Mouse (Mus musculus) heart, embryonic 11.5 days (tissue): ENCODE measurements around the gene Mlf2. TPM values are rescaled to one million over a fixed set of nuclear protein-coding genes. Genes with fewer than 3 reads are reported as not detected.

ENCODE experiments used
- ATAC-seq: fragments of 200-750 bp; cut with Nextera tagmentation; replicated peaks from 2 replicates; pipeline ENCODE4 v1.8.0; 2017; ENCODE audit warnings: moderate library complexity; ENCODE audit not compliant: insufficient number of reproducible peaks, low FRiP score, low TSS enrichment
- H3K27ac ChIP-seq: fragments of 300-500 bp; sonication (generic); 2 replicates; pipeline ENCODE4 v1.5.1; 2014; ENCODE audit warnings: mild to moderate bottlenecking, low read depth, low read length
- H3K27me3 ChIP-seq: fragments of 300-500 bp; sonication (generic); 2 replicates; pipeline ENCODE4 v1.6.1; 2014; ENCODE audit warnings: mild to moderate bottlenecking, low read length, mixed read lengths; ENCODE audit not compliant: control insufficient read depth, insufficient read depth
- H3K36me3 ChIP-seq: fragments of 300-500 bp; sonication (generic); 2 replicates; pipeline ENCODE4 v1.6.1; 2014; ENCODE audit warnings: mild to moderate bottlenecking, low read length, moderate library complexity, mixed read lengths; ENCODE audit not compliant: control insufficient read depth, insufficient read depth
- H3K4me1 ChIP-seq: fragments of 300-500 bp; sonication (generic); 2 replicates; pipeline ENCODE4 v1.6.1; 2014; ENCODE audit warnings: low read length; ENCODE audit not compliant: control insufficient read depth, insufficient read depth
- H3K4me2 ChIP-seq: fragments of 300-500 bp; sonication (generic); 2 replicates; pipeline ENCODE4 v1.6.1; 2014; ENCODE audit warnings: mild to moderate bottlenecking, moderate library complexity
- H3K4me3 ChIP-seq: fragments of 300-500 bp; sonication (generic); 2 replicates; pipeline ENCODE4 v1.5.1; 2014; ENCODE audit warnings: low read depth, low read length
- H3K9ac ChIP-seq: fragments of 300-500 bp; sonication (generic); 2 replicates; pipeline ENCODE4 v1.6.1; 2014; ENCODE audit warnings: mild to moderate bottlenecking, low read depth, low read length, moderate library complexity
- H3K9me3 ChIP-seq: fragments of 300-500 bp; sonication (generic); replicated peaks from 2 replicates; pipeline ENCODE4 v1.6.1; 2016; ENCODE audit warnings: low read length; ENCODE audit not compliant: control insufficient read depth
- WGBS: fragments of 180-500 bp; shearing (Covaris S2); extraction: QIAGEN DNeasy Blood & Tissue Kit; methylation state at CpG from one replicate; pipeline ENCODE4 v1.1.7; 2014; ENCODE audit not compliant: insufficient replicate concordance; 5-methylcytosine and 5-hydroxymethylcytosine counted together
- polyA plus RNA-seq: library from polyadenylated mRNA; unstranded; fragments of >200 nt; fragmentation: Nextera tagmentation; extraction: Ambion mirVana; gene quantifications from 2 replicates; pipeline ENCODE4 v1.2.1, GENCODE M21; 2014

The Mlf2 gene
- polyA plus RNA-seq, 1 experiment from 2014 or later, result 326 TPM

DNA sequence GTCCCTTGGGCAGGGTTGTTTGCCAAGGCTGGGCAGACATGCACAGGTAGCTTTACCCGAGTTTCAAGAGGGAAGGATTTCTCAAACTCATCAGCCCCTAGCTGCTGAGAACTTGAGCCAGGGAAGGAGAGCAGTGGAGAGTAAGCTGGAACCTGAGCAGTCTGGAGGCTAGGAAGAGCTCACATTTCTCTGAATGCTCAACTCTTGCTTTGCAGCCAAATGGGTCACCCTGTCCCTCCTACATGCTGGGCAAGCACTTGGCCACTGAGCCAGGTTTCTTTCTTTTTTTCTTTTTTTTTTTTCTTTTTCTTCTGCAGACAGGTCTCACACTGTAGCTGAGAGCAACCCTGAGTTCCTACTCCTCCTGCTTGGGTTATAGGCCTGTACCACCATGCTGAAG is 5.5 kb downstream of the Mlf2 start:
- no peak overlapping the region for H3K9ac ChIP-seq
- no peaks in the 10 kb centered on the region for H3K27me3 ChIP-seq
- H3K36me3 ChIP-seq, result peaks cover 33% of the 10 kb centered on the region
- H3K27ac ChIP-seq, result no peak overlapping the region
- no peak overlapping the region for H3K4me2 ChIP-seq
- H3K4me1 ChIP-seq, result peaks cover 6% of the 10 kb centered on the region
- WGBS, result 74% methylated on average over 1 of the region's 1 CpGs
- no peaks in the 10 kb centered on the region for H3K9me3 ChIP-seq
- no peak for ATAC-seq
- no peak overlapping the region for H3K4me3 ChIP-seq

- Histone ChIP-seq H3K27ac (no peak overlapping the region), H3K4me2 (no peak overlapping the region), H3K27me3 (no peaks in the 10 kb centered on the region), H3K9me3 (no peaks in the 10 kb centered on the region), H3K9ac (no peak overlapping the region), H3K4me1 (peaks cover 1% of the 10 kb centered on the region), H3K36me3 (peaks cover 33% of the 10 kb centered on the region), H3K4me3 (no peak overlapping the region)
- ATAC-seq, result no peak
- WGBS, result 86% methylated on average over 2 of the region's 2 CpGs
These were observed 6.3 kb downstream of the Mlf2 start for GRCm38 (mm10) chr6:124937493-124937892.

- Histone ChIP-seq H3K9ac (no peak overlapping the region), H3K4me2 (no peak overlapping the region), H3K27ac (no peak overlapping the region), H3K36me3 (peaks cover 31% of the 10 kb centered on the region), H3K27me3 (no peaks in the 10 kb centered on the region), H3K4me3 (no peak overlapping the region), H3K9me3 (no peaks in the 10 kb centered on the region), H3K4me1 (no peaks in the 10 kb centered on the region)
- no peak for ATAC-seq
- 84% methylated on average over 7 of the region's 7 CpGs for WGBS
These were observed 7.4 kb downstream of the Mlf2 start for GRCm38 (mm10) chr6:124938554-124938953.

DNA sequence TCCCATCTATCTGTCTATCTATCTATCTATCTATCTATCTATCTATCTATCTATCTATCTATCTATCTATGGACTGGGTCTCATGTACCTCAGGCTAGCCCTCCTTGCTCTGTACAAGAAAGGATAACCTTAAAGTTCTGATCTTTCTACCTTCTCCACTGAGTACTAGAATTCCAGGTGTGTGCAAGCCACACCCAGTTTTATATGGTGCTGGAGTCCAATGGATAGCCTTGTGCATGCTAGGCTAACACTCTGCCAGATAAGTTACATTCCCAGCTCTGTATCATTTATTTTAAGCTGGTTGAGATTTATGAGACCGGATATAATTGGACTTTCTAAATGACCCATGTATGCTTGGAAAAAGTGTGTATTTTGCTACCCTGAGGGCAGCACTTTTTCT is 10.5 kb downstream of the Mlf2 start:
- H3K4me1 ChIP-seq, result no peaks in the 10 kb centered on the region
- no peaks in the 10 kb centered on the region for H3K27me3 ChIP-seq
- 94% methylated on average over 1 of the region's 1 CpGs for WGBS
- H3K27ac ChIP-seq, result no peak overlapping the region
- ATAC-seq, result no peak
- peaks cover 10% of the 10 kb centered on the region for H3K36me3 ChIP-seq
- no peaks in the 10 kb centered on the region for H3K9me3 ChIP-seq
- no peak overlapping the region for H3K4me2 ChIP-seq
- H3K4me3 ChIP-seq, result no peak overlapping the region
- H3K9ac ChIP-seq, result no peak overlapping the region

DNA sequence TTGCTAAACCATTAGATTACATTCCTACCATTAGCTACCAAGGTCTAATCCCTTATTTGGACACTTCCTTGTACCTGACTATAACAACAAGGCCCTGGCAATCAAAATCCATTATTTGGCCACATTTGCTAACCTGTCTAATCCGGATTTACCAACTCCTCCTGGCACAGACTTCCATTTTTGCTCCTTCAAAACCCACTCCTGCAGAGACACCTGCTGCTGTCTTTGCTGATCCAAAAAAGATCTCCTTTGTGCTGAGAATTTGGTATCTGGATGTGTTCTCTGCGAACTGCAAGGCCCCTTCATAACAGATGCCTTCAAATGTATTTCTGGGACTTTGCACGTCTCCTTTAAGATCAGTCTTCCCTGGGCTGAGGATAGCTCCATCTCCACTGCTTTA is 12.3 kb downstream of the Mlf2 start:
- H3K9ac ChIP-seq, result no peak overlapping the region
- H3K27me3 ChIP-seq, result no peaks in the 10 kb centered on the region
- H3K36me3 ChIP-seq, result peaks cover 7% of the 10 kb centered on the region; the same call in 1 of the 2 replicates
- WGBS, result 77% methylated on average over 3 of the region's 3 CpGs
- H3K9me3 ChIP-seq, result no peaks in the 10 kb centered on the region
- H3K27ac ChIP-seq, result no peak overlapping the region
- H3K4me3 ChIP-seq, result no peak overlapping the region
- H3K4me2 ChIP-seq, result no peak overlapping the region
- no peaks in the 10 kb centered on the region for H3K4me1 ChIP-seq
- ATAC-seq, result no peak

GRCm38 (mm10) chr6:124953991-124954715 is 23.0 kb downstream of the Mlf2 start:
- Histone ChIP-seq H3K27ac (no peak overlapping the region), H3K9me3 (no peaks in the 10 kb centered on the region), H3K36me3 (peaks cover 11% of the 10 kb centered on the region; the same call in 1 of the 2 replicates), H3K27me3 (no peaks in the 10 kb centered on the region), H3K4me1 (no peaks in the 10 kb centered on the region), H3K4me3 (no peak overlapping the region), H3K9ac (no peak overlapping the region), H3K4me2 (no peak overlapping the region)
- WGBS, result 84% methylated on average over 2 of the region's 2 CpGs
- no peak for ATAC-seq

- H3K4me1 ChIP-seq, result no peaks in the 10 kb centered on the region
- 86% methylated on average over 4 of the region's 4 CpGs for whole genome bisulfite sequencing
These were observed 24.0 kb downstream of the Mlf2 start for GRCm38 (mm10) chr6:124955212-124955611.

DNA sequence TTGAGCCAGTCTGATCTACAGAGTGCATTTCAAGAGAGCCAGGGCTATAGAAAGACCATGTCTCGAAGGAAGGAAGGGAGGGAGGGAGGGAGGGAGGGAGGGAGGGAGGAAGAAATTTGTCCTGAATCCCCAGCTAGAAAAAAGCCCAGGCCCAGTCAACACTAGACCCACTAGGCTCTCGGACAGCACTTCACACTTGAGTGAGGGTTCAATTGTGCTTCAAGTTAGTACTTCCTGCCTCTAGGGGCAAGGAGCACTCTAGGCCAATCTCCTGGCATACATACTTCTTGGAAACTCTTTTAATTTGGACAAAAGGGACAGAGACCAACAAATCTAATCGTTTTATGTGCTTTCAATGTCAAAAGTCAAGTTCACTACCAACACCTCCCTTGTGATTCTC is 26.9 kb downstream of the Mlf2 start:
- ATAC-seq, result no peak
- Histone ChIP-seq H3K27ac (no peak overlapping the region), H3K27me3 (no peaks in the 10 kb centered on the region), H3K4me2 (no peak overlapping the region), H3K9ac (no peak overlapping the region), H3K4me1 (no peaks in the 10 kb centered on the region), H3K36me3 (peaks cover 20% of the 10 kb centered on the region), H3K4me3 (no peak overlapping the region), H3K9me3 (no peaks in the 10 kb centered on the region)
- WGBS, result 85% methylated on average over 3 of the region's 3 CpGs

More at GRCm38 (mm10) chr6:124955212-124955611, 24.0 kb downstream of the Mlf2 start:
- peaks cover 12% of the 10 kb centered on the region for H3K36me3 ChIP-seq
- H3K27me3 ChIP-seq, result no peaks in the 10 kb centered on the region
- H3K9me3 ChIP-seq, result no peaks in the 10 kb centered on the region
- no peak overlapping the region for H3K4me3 ChIP-seq
- no peak overlapping the region for H3K4me2 ChIP-seq
- no peak for ATAC-seq
- no peak overlapping the region for H3K27ac ChIP-seq
- H3K9ac ChIP-seq, result no peak overlapping the region

DNA sequence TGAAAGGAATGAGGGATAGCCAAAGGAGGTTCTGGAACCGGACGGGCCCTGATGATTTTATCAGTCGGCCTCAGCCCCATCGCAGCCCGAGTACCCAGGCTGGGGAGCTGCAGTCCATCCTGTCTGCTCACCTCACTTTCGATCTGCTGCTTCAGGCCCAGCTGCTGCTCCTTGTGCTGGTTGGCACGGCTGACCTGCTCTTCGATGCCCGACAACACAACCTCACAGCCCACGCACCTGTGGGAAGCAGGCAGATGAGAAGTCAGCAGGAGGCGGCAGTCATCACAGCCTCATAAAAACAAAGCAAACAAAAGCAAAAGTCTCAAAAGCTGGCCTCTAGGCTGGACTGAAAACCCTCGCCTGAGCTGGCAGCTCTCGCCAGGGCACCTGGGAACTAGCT is 28.8 kb downstream of the Mlf2 start:
- ATAC-seq, result no peak
- 93% methylated on average over 13 of the region's 13 CpGs for WGBS
- no peak overlapping the region for H3K9ac ChIP-seq

More for the DNA sequence above, 28.8 kb downstream of the Mlf2 start:
- no peaks in the 10 kb centered on the region for H3K9me3 ChIP-seq
- H3K4me1 ChIP-seq, result peaks cover 6% of the 10 kb centered on the region
- no peak overlapping the region for H3K27ac ChIP-seq
- H3K4me2 ChIP-seq, result no peak overlapping the region
- H3K36me3 ChIP-seq, result peaks cover 20% of the 10 kb centered on the region
- H3K27me3 ChIP-seq, result no peaks in the 10 kb centered on the region
- H3K4me3 ChIP-seq, result no peak overlapping the region
